Comparison of ENCODE assay signal across 9 mouse cellular contexts in genomic region chr4:109981871-109982680, GRCm38 (mm10). TPM values are rescaled to one million over a fixed set of nuclear protein-coding genes. Genes with fewer than 3 reads are reported as not detected.
DNase-seq lines count a peak whose midpoint lies in the region; ATAC-seq and TF ChIP-seq lines count a peak whose summit lies in the region.
"Had no signal": no experiment of that assay in that cellular context is flagged by ENCODE, and none has a peak within 500 bp of the region (broad histone marks: within the 10 kb centered on the region; RNA-seq: fewer than 3 reads in every experiment).

No protein-coding gene starts in this region.

- H3K9me3 ChIP-seq in G1E (replicated peaks), result peaks cover 74% of the 10 kb centered on the region
- no peaks in the 10 kb centered on the region for H3K9me3 ChIP-seq in heart, embryonic 16.5 days (replicated peaks; ENCODE audit: control insufficient read depth, low read length)
- H3K9me3 ChIP-seq in liver, embryonic 15.5 days (replicated peaks), result no peaks in the 10 kb centered on the region

- peak overlapping the region; percentile 20; the same call in 1 of the 2 replicates for H3K4me3 ChIP-seq in G1E (ENCODE audit: low read depth, low read length)
- peak overlapping the region; percentile 55 for H3K4me3 ChIP-seq in heart, embryonic 16.5 days (ENCODE audit: low read length)
- peak overlapping the region; percentile 33 for H3K4me3 ChIP-seq in liver, embryonic 15.5 days (replicated peaks)
- H3K4me3 ChIP-seq: erythroblast, embryonic 14.5 days had no signal

- no peaks in the 10 kb centered on the region; the same call in 1 of the 2 replicates for H3K4me1 ChIP-seq in G1E (ENCODE audit: insufficient read depth, low read depth, low read length)
- peaks cover 31% of the 10 kb centered on the region for H3K4me1 ChIP-seq in heart, embryonic 16.5 days (ENCODE audit: control insufficient read depth, insufficient read depth, low read length)
- peaks cover 25% of the 10 kb centered on the region for H3K4me1 ChIP-seq in liver, embryonic 15.5 days (replicated peaks)

- H3K36me3 ChIP-seq in G1E (replicated peaks), result peaks cover 6% of the 10 kb centered on the region
- no peaks in the 10 kb centered on the region for H3K36me3 ChIP-seq in heart, embryonic 16.5 days (ENCODE audit: control insufficient read depth, insufficient read depth)
- no peaks in the 10 kb centered on the region for H3K36me3 ChIP-seq in liver, embryonic 15.5 days (replicated peaks)

- H3K27ac ChIP-seq in heart, embryonic 16.5 days (ENCODE audit: low read length), result no peak overlapping the region
- H3K27ac ChIP-seq in liver, embryonic 15.5 days (replicated peaks), result no peak overlapping the region

- DNase-seq in gastrocnemius, postnatal 10 days, result peak; percentile 28
- no peak for DNase-seq in gastrocnemius, adult 18-20 months (ENCODE audit: low spot score)
- no peak for DNase-seq in G1E (ENCODE audit: low spot score)
- DNase-seq in yolk sac, embryonic 10.5 days (ENCODE audit: low spot score), result peak; percentile 20
- DNase-seq in Muller cell, postnatal 12 days (ENCODE audit: inconsistent ontology term), result no peak
- DNase-seq in ovary, adult 18-20 months (ENCODE audit: low spot score), result no peak

- peak overlapping the region; percentile 58 for H3K9ac ChIP-seq in heart, embryonic 16.5 days (ENCODE audit: low read length)
- no peak overlapping the region for H3K9ac ChIP-seq in liver, embryonic 15.5 days

- no peak for ATAC-seq in G1E (ENCODE audit: extremely low read depth, insufficient number of reproducible peaks, low FRiP score, poor library complexity, severe bottlenecking)
- peak; percentile 26; the same call in 1 of the 2 replicates for ATAC-seq in heart, embryonic 16.5 days (replicated peaks; ENCODE audit: extremely low read depth, insufficient read depth, low FRiP score)
- ATAC-seq in liver, embryonic 15.5 days (ENCODE audit: insufficient read depth), result no peak

- H3K4me2 ChIP-seq in heart, embryonic 16.5 days (ENCODE audit: low read depth, low read length), result peak overlapping the region; percentile 79
- H3K4me2 ChIP-seq in liver, embryonic 15.5 days, result peak overlapping the region; percentile 53

- WGBS in heart, embryonic 16.5 days, result 1% methylated on average over 96 of the region's 99 CpGs
- 2% methylated on average over 82 of the region's 99 CpGs for WGBS in liver, embryonic 15.5 days (ENCODE audit: insufficient replicate concordance)

- no peak for TF ChIP-seq CTCF in G1E (IDR thresholded peaks at IDR 0.05; ENCODE audit: low read depth, low read length)

- no peaks in the 10 kb centered on the region; the same call in 1 of the 2 replicates for H3K27me3 ChIP-seq in G1E (ENCODE audit: insufficient read depth, low read length)
- H3K27me3 ChIP-seq in heart, embryonic 16.5 days (ENCODE audit: control insufficient read depth, insufficient read depth, low read length), result peaks cover 87% of the 10 kb centered on the region
- H3K27me3 ChIP-seq in liver, embryonic 15.5 days, result peaks cover 100% of the 10 kb centered on the region

RNA-seq across cellular contexts. Expression of gene Dmrta2, which starts 4.2 kb away (rescaled TPM):
- under 1 TPM; 0.35 to 0.36 TPM for total RNA-seq in gastrocnemius, postnatal 10 days (2021)
- total RNA-seq in gastrocnemius, adult 18-20 months (2021), result under 1 TPM; 0.07 TPM
- not detected in 2 replicates for total RNA-seq in G1E (2014; fragmentation: Nextera tagmentation)
- 0.11 and 0.17 TPM in 2 replicates for total RNA-seq in G1E (2017)
- 0.40 and 0.47 TPM in 2 replicates for polyA plus RNA-seq in G1E (2012)
- polyA plus RNA-seq in heart, embryonic 16.5 days (2015; fragmentation: Nextera tagmentation; extraction: Ambion mirVana), result 0.04 TPM in 1 of 2 replicates, not detected in the other
- polyA plus RNA-seq in liver, embryonic 15.5 days (2015; fragmentation: Nextera tagmentation; extraction: Ambion mirVana), result not detected in 2 replicates

Comparison
In these comparisons a context has a peak if more than half of its experiments do, and no peak if none do; other contexts are left out.
1. DNase-seq: peak in gastrocnemius, postnatal 10 days (single experiment) and yolk sac, embryonic 10.5 days (single experiment); none in gastrocnemius, adult 18-20 months (single experiment), G1E (single experiment), Muller cell, postnatal 12 days (single experiment) and ovary, adult 18-20 months (single experiment).
2. Peak in every context shown above with its lines, with median percentiles within 50 percentile points of each other: H3K4me3 ChIP-seq.